Mouse (Mus musculus) gastrocnemius, postnatal 4 days (tissue): ENCODE results near the gene B3galt5. TPM values are rescaled to one million over a fixed set of nuclear protein-coding genes. Genes with fewer than 3 reads are reported as not detected.

Experiments
- DNase-seq, 2 experiments: peaks; one replicate each; pipeline ENCODE4 v3.0.0; 2021 to 2022; ENCODE audit warnings: low spot score in 2 of 2, mixed read lengths in 2 of 2
- long read RNA-seq, 2 experiments: library from polyadenylated mRNA; stranded (forward); transcript quantifications; one replicate each; pipeline ENCODE4 v2.0.0; 2021
- total RNA-seq, 2 experiments: library from RNA; stranded (reverse); gene quantifications; 2 replicates each; pipeline ENCODE4 v1.2.3; 2021

B3galt5 gene
- under 1 TPM; 0.10 to 0.23 TPM for total RNA-seq
- long read RNA-seq, experiment 1, full-length matches to known transcripts, result 1 of 1 reads
- long read RNA-seq, experiment 1, partial matches to known transcripts, result 0 of 1 reads
- long read RNA-seq, experiment 1, other reads (novel, unspliced or antisense), result 0 of 1 reads
- long read RNA-seq, experiment 2, result 0 reads

GRCm38 (mm10) chr16:96235366-96235970 lies at the start of gene B3galt5:
Gene B3galt5, plus strand, starts transcription at chr16:96235801.
- DNase-seq, result no peak

- no peak for DNase-seq
Observed at GRCm38 (mm10) chr16:96187619-96188018, 48.0 kb upstream of the B3galt5 start.

GRCm38 (mm10) chr16:96191531-96192506 lies 43.8 kb upstream of the B3galt5 start, which contains the start of gene Lca5l:
Gene Lca5l, minus strand, starts transcription at chr16:96192271.
- peak; percentile 99 to 100 for DNase-seq

GRCm38 (mm10) chr16:96199913-96200701 lies 35.5 kb upstream of the B3galt5 start, which contains the start of gene Sh3bgr:
Gene Sh3bgr, plus strand, starts transcription at chr16:96200450.
- DNase-seq, result peak; percentile 54 to 72

- DNase-seq, result peak in 1 of 2 experiments; percentile 14
Observed at GRCm38 (mm10) chr16:96200702-96201028, 34.9 kb upstream of the B3galt5 start.

- no peak for DNase-seq
Observed at GRCm38 (mm10) chr16:96201485-96202232, 33.9 kb upstream of the B3galt5 start.

GRCm38 (mm10) chr16:96209789-96210188 lies 25.8 kb upstream of the B3galt5 start:
- no peak for DNase-seq

GRCm38 (mm10) chr16:96210856-96211255 lies 24.7 kb upstream of the B3galt5 start:
- DNase-seq, result no peak

GRCm38 (mm10) chr16:96213027-96213426 lies 22.6 kb upstream of the B3galt5 start:
- DNase-seq, result no peak

GRCm38 (mm10) chr16:96221491-96221890 lies 14.1 kb upstream of the B3galt5 start:
- DNase-seq, result peak in 1 of 2 experiments; percentile 17

GRCm38 (mm10) chr16:96221959-96222358 lies 13.6 kb upstream of the B3galt5 start:
- no peak for DNase-seq

- no peak for DNase-seq
Observed at GRCm38 (mm10) chr16:96222452-96222851, 13.1 kb upstream of the B3galt5 start.

- DNase-seq, result no peak
Observed at GRCm38 (mm10) chr16:96228438-96228837, 7.2 kb upstream of the B3galt5 start.

GRCm38 (mm10) chr16:96229044-96229555 lies 6.5 kb upstream of the B3galt5 start:
- DNase-seq, result no peak

- DNase-seq, result peak; percentile 56 to 68
Observed at GRCm38 (mm10) chr16:96230411-96230810, 5.2 kb upstream of the B3galt5 start.

- DNase-seq, result no peak
Observed at GRCm38 (mm10) chr16:96231251-96231650, 4.3 kb upstream of the B3galt5 start.

GRCm38 (mm10) chr16:96231974-96232373 lies 3.6 kb upstream of the B3galt5 start:
- DNase-seq, result no peak

- no peak for DNase-seq
Observed at GRCm38 (mm10) chr16:96233996-96234395, 1.6 kb upstream of the B3galt5 start.

GRCm38 (mm10) chr16:96244496-96244895 lies 8.9 kb downstream of the B3galt5 start:
- no peak for DNase-seq

GRCm38 (mm10) chr16:96249635-96250034 lies 14.0 kb downstream of the B3galt5 start:
- no peak for DNase-seq
